16 mouse cellular contexts compared by ENCODE assay signal in genomic region chr2:5810036-5810718, GRCm38 (mm10). TPM values are rescaled to one million over a fixed set of nuclear protein-coding genes. Genes with fewer than 3 reads are reported as not detected.
"Had no signal": no experiment of that assay in that cellular context is flagged by ENCODE, and none has a peak within 500 bp of the region (broad histone marks: within the 10 kb centered on the region; RNA-seq: fewer than 3 reads in every experiment).

No protein-coding gene starts in this region.

- H3K27me3 ChIP-seq: lung, embryonic 15.5 days; megakaryocyte, embryonic 14.5 days; midbrain, embryonic 13.5 days; midbrain, embryonic 15.5 days; neural tube, embryonic 12.5 days had no signal

- DNase-seq: lung, adult 2 months; lung, postnatal 14 days; lung, postnatal 36 days; right cerebral cortex, postnatal 14 days; spleen, adult 18-20 months; thymus, adult 18-20 months; thymus, postnatal 14 days; thymus, postnatal 36 days had no signal

- H3K4me3 ChIP-seq: lung, embryonic 15.5 days; megakaryocyte, embryonic 14.5 days; midbrain, embryonic 13.5 days; midbrain, embryonic 15.5 days; neural tube, embryonic 12.5 days had no signal

- H3K27ac ChIP-seq: lung, embryonic 15.5 days; midbrain, embryonic 13.5 days; midbrain, embryonic 15.5 days; neural tube, embryonic 12.5 days had no signal

- H3K9ac ChIP-seq: lung, embryonic 15.5 days; midbrain, embryonic 13.5 days; midbrain, embryonic 15.5 days; neural tube, embryonic 12.5 days had no signal

- H3K4me2 ChIP-seq: lung, embryonic 15.5 days; midbrain, embryonic 11.5 days; midbrain, embryonic 13.5 days; midbrain, embryonic 15.5 days; neural tube, embryonic 12.5 days had no signal

- H3K9me3 ChIP-seq: lung, embryonic 15.5 days; megakaryocyte, embryonic 14.5 days; midbrain, embryonic 13.5 days; midbrain, embryonic 15.5 days; neural tube, embryonic 12.5 days had no signal

- H3K4me1 ChIP-seq: lung, embryonic 15.5 days; midbrain, embryonic 13.5 days; midbrain, embryonic 15.5 days; neural tube, embryonic 12.5 days had no signal

- ATAC-seq: lung, postnatal 0 days; midbrain, embryonic 13.5 days; midbrain, embryonic 15.5 days had no signal

RNA-seq across cellular contexts. Expression of gene Gm13199, which starts 52.6 kb away (rescaled TPM):
- polyA plus RNA-seq: macrophage had no signal
